Mouse (Mus musculus): ENCODE data around the gene Zbtb21. TPM values are rescaled to one million over a fixed set of nuclear protein-coding genes. Genes with fewer than 3 reads are reported as not detected.

Zbtb21 gene
- polyA plus RNA-seq, 1 experiment from 2014 or later = 5.0 TPM

- Histone ChIP-seq H3K27ac (no peak overlapping the region), H3K9ac (no peak overlapping the region), H3K4me3 (no peak overlapping the region), H3K9me3 (replicated peaks) (no peaks in the 10 kb centered on the region), H3K4me2 (no peak overlapping the region), H3K36me3 (no peaks in the 10 kb centered on the region), H3K27me3 (replicated peaks) (no peaks in the 10 kb centered on the region), H3K4me1 (peaks cover 21% of the 10 kb centered on the region)
- no peak for ATAC-seq
These were observed 49.5 kb downstream of the Zbtb21 start for GRCm38 (mm10) chr16:97912873-97913272.

- peak; percentile 34; the same call in 1 of the 2 replicates for ATAC-seq
- Histone ChIP-seq H3K9ac (no peak overlapping the region), H3K27ac (no peak overlapping the region), H3K4me3 (no peak overlapping the region), H3K4me1 (peaks cover 36% of the 10 kb centered on the region), H3K9me3 (replicated peaks) (no peaks in the 10 kb centered on the region), H3K36me3 (no peaks in the 10 kb centered on the region), H3K4me2 (no peak overlapping the region), H3K27me3 (replicated peaks) (no peaks in the 10 kb centered on the region)
- WGBS (ENCODE audit: insufficient replicate concordance) = 78% methylated on average over 1 of the region's 1 CpGs
These were observed 53.1 kb downstream of the Zbtb21 start for GRCm38 (mm10) chr16:97909356-97909755.

- no peak overlapping the region for H3K27ac ChIP-seq
- H3K9ac ChIP-seq = no peak overlapping the region
- H3K9me3 ChIP-seq (replicated peaks) = no peaks in the 10 kb centered on the region
- H3K27me3 ChIP-seq (replicated peaks) = no peaks in the 10 kb centered on the region
- 30% methylated on average over 6 of the region's 6 CpGs for whole genome bisulfite sequencing (ENCODE audit: insufficient replicate concordance)
- peak overlapping the region; percentile 32; the same call in 1 of the 2 replicates for H3K4me2 ChIP-seq
- no peak overlapping the region for H3K4me3 ChIP-seq
- ATAC-seq = peak; percentile 84
- H3K36me3 ChIP-seq = no peaks in the 10 kb centered on the region
- H3K4me1 ChIP-seq = peaks cover 46% of the 10 kb centered on the region
These were observed 54.9 kb downstream of the Zbtb21 start for GRCm38 (mm10) chr16:97907496-97907895.

GRCm38 (mm10) chr16:97906337-97906736 is 56.1 kb downstream of the Zbtb21 start:
- Histone ChIP-seq H3K4me1 (peaks cover 46% of the 10 kb centered on the region), H3K36me3 (no peaks in the 10 kb centered on the region), H3K9me3 (replicated peaks) (no peaks in the 10 kb centered on the region), H3K27me3 (replicated peaks) (no peaks in the 10 kb centered on the region), H3K9ac (no peak overlapping the region), H3K27ac (no peak overlapping the region), H3K4me3 (no peak overlapping the region), H3K4me2 (no peak overlapping the region)
- no peak for ATAC-seq

GRCm38 (mm10) chr16:97905449-97905991 is 56.9 kb downstream of the Zbtb21 start:
- Histone ChIP-seq H3K4me2 (no peak overlapping the region), H3K27ac (no peak overlapping the region), H3K9me3 (replicated peaks) (no peaks in the 10 kb centered on the region), H3K4me1 (peaks cover 46% of the 10 kb centered on the region), H3K4me3 (no peak overlapping the region), H3K36me3 (no peaks in the 10 kb centered on the region), H3K9ac (no peak overlapping the region), H3K27me3 (replicated peaks) (no peaks in the 10 kb centered on the region)
- ATAC-seq = no peak
- 67% methylated on average over 2 of the region's 2 CpGs for WGBS (ENCODE audit: insufficient replicate concordance)

- peaks cover 33% of the 10 kb centered on the region for H3K4me1 ChIP-seq
- no peaks in the 10 kb centered on the region for H3K9me3 ChIP-seq (replicated peaks)
- no peak overlapping the region for H3K27ac ChIP-seq
- 0 out of 2 replicates have a peak, but pooled peaks have one; percentile 3 for ATAC-seq
- H3K4me3 ChIP-seq = no peak overlapping the region
- H3K36me3 ChIP-seq = no peaks in the 10 kb centered on the region
- WGBS (ENCODE audit: insufficient replicate concordance) = 30% methylated on average over 3 of the region's 3 CpGs
- H3K27me3 ChIP-seq (replicated peaks) = no peaks in the 10 kb centered on the region
- H3K9ac ChIP-seq = no peak overlapping the region
- H3K4me2 ChIP-seq = no peak overlapping the region
These were observed 58.4 kb downstream of the Zbtb21 start for GRCm38 (mm10) chr16:97904035-97904434.

- H3K27me3 ChIP-seq (replicated peaks) = no peaks in the 10 kb centered on the region
- no peak overlapping the region for H3K4me3 ChIP-seq
- 60% methylated on average over 5 of the region's 5 CpGs for WGBS (ENCODE audit: insufficient replicate concordance)
- no peak for ATAC-seq
- no peaks in the 10 kb centered on the region for H3K9me3 ChIP-seq (replicated peaks)
- H3K4me1 ChIP-seq = no peaks in the 10 kb centered on the region
- no peaks in the 10 kb centered on the region for H3K36me3 ChIP-seq
- no peak overlapping the region for H3K27ac ChIP-seq
- no peak overlapping the region for H3K4me2 ChIP-seq
- H3K9ac ChIP-seq = no peak overlapping the region
These were observed 64.9 kb downstream of the Zbtb21 start for GRCm38 (mm10) chr16:97897346-97898024.

Other genes starting within 250 kb of the Zbtb21 start
- gene Ripk4, start 198.8 kb downstream of the Zbtb21 start, polyA plus RNA-seq (2016; fragmentation: Nextera tagmentation; extraction: Ambion mirVana) = 2.4 and 2.5 TPM in 2 replicates
- gene Prdm15, start 110.8 kb downstream of the Zbtb21 start, polyA plus RNA-seq (2016; fragmentation: Nextera tagmentation; extraction: Ambion mirVana) = 6.4 TPM in 2 replicates
- 8.8 and 10.0 TPM in 2 replicates for gene C2cd2, start within 50 bp of the Zbtb21 start, polyA plus RNA-seq (2016; fragmentation: Nextera tagmentation; extraction: Ambion mirVana)
- gene B230307C23Rik, start 34.7 kb upstream of the Zbtb21 start, polyA plus RNA-seq (2016; fragmentation: Nextera tagmentation; extraction: Ambion mirVana) = 20.3 and 22.2 TPM in 2 replicates
- 17.3 and 18.5 TPM in 2 replicates for gene A630089N07Rik, start 119.8 kb upstream of the Zbtb21 start, polyA plus RNA-seq (2016; fragmentation: Nextera tagmentation; extraction: Ambion mirVana)